7 mouse cellular contexts compared by ENCODE assay signal in genomic region chrX:139684775-139685695, GRCm38 (mm10). TPM values are rescaled to one million over a fixed set of nuclear protein-coding genes. Genes with fewer than 3 reads are reported as not detected.
A peak's percentile ranks its signal among the peaks of the same experiment; 100 is the strongest.
DNase-seq lines count a peak whose midpoint lies in the region; ATAC-seq and TF ChIP-seq lines count a peak whose summit lies in the region.

Gene Tbc1d8b (plus strand): TSS chrX:139684996.

- peak within 1 kb of the TSS; percentile 54 for H3K4me3 ChIP-seq in embryonic facial prominence, embryonic 13.5 days
- H3K4me3 ChIP-seq in kidney, adult 2 months (ENCODE audit: insufficient read depth, low read depth, low read length): peak within 1 kb of the TSS; percentile 88
- peak within 1 kb of the TSS; percentile 51 for H3K4me3 ChIP-seq in limb, embryonic 12.5 days (replicated peaks)
- peak within 1 kb of the TSS; percentile 54 for H3K4me3 ChIP-seq in midbrain, embryonic 15.5 days
- H3K4me3 ChIP-seq in spleen, adult 2 months (ENCODE audit: extremely low read depth, insufficient read depth, insufficient read length): peak within 1 kb of the TSS; percentile 97

- peak; percentile 74 for DNase-seq in adrenal gland, postnatal 25 days
- peak; percentile 89 to 94 for DNase-seq in heart, adult 18-20 months
- peak; percentile 93 for DNase-seq in kidney, adult 2 months
- DNase-seq in spleen, adult 2 months (ENCODE audit: low read depth in 1 of 2, low spot score in 2 of 2): peak; percentile 43 to 46

- peaks cover 18% of the 10 kb centered on the region for H3K27me3 ChIP-seq in embryonic facial prominence, embryonic 13.5 days
- no peaks in the 10 kb centered on the region for H3K27me3 ChIP-seq in kidney, adult 2 months (replicated peaks; ENCODE audit: control insufficient read depth, insufficient read depth, low read length)
- peaks cover 20% of the 10 kb centered on the region for H3K27me3 ChIP-seq in limb, embryonic 12.5 days
- H3K27me3 ChIP-seq in midbrain, embryonic 15.5 days (replicated peaks): 0 out of 2 replicates have a peak, but pooled peaks cover 2% of the 10 kb centered on the region
- H3K27me3 ChIP-seq in spleen, adult 2 months (ENCODE audit: control insufficient read depth, insufficient read depth, low read length): no peaks in the 10 kb centered on the region

- 0 out of 2 replicates have a peak within 1 kb of the TSS, but pooled peaks have one; percentile 16 for H3K27ac ChIP-seq in embryonic facial prominence, embryonic 13.5 days
- peak within 1 kb of the TSS; percentile 76 for H3K27ac ChIP-seq in kidney, adult 2 months (ENCODE audit: insufficient read depth, low read depth, low read length)
- 0 out of 2 replicates have a peak within 1 kb of the TSS, but pooled peaks have one; percentile 17 for H3K27ac ChIP-seq in limb, embryonic 12.5 days
- no peak within 1 kb of the TSS for H3K27ac ChIP-seq in midbrain, embryonic 15.5 days
- peak within 1 kb of the TSS; percentile 27; the same call in 1 of the 2 replicates for H3K27ac ChIP-seq in spleen, adult 2 months (ENCODE audit: insufficient read depth, low read length)

- H3K36me3 ChIP-seq in embryonic facial prominence, embryonic 13.5 days: no peaks in the 10 kb centered on the region
- no peaks in the 10 kb centered on the region for H3K36me3 ChIP-seq in kidney, adult 2 months (ENCODE audit: control insufficient read depth, insufficient read depth, low read length)
- no peaks in the 10 kb centered on the region for H3K36me3 ChIP-seq in limb, embryonic 12.5 days
- H3K36me3 ChIP-seq in midbrain, embryonic 15.5 days (replicated peaks): no peaks in the 10 kb centered on the region
- no peaks in the 10 kb centered on the region for H3K36me3 ChIP-seq in spleen, adult 2 months (ENCODE audit: control insufficient read depth, insufficient read depth, low read length)

- peak; percentile 9 for TF ChIP-seq POLR2A in kidney, adult 2 months (IDR thresholded peaks at IDR 0.05; ENCODE audit: low read depth, low read length)
- TF ChIP-seq POLR2A in spleen, adult 2 months (IDR thresholded peaks at IDR 0.05; ENCODE audit: low read depth, low read length): no peak

- H3K9ac ChIP-seq in embryonic facial prominence, embryonic 13.5 days: peak within 1 kb of the TSS; percentile 72
- H3K9ac ChIP-seq in limb, embryonic 12.5 days (replicated peaks): peak within 1 kb of the TSS; percentile 57
- H3K9ac ChIP-seq in midbrain, embryonic 15.5 days: 0 out of 2 replicates have a peak within 1 kb of the TSS, but pooled peaks have one; percentile 25

- H3K4me2 ChIP-seq in embryonic facial prominence, embryonic 13.5 days: peak within 1 kb of the TSS; percentile 59
- peak within 1 kb of the TSS; percentile 56 for H3K4me2 ChIP-seq in limb, embryonic 12.5 days
- H3K4me2 ChIP-seq in midbrain, embryonic 15.5 days: peak within 1 kb of the TSS; percentile 70

- WGBS in embryonic facial prominence, embryonic 13.5 days: 18% methylated on average over 43 of the region's 43 CpGs
- under 1% methylated on average over 42 of the region's 43 CpGs for WGBS in kidney, adult 2 months
- WGBS in limb, embryonic 12.5 days: 17% methylated on average over 43 of the region's 43 CpGs
- WGBS in midbrain, embryonic 15.5 days: 15% methylated on average over 43 of the region's 43 CpGs
- 20% methylated on average over 43 of the region's 43 CpGs for WGBS in spleen, adult 2 months

- H3K9me3 ChIP-seq in embryonic facial prominence, embryonic 13.5 days: no peaks in the 10 kb centered on the region
- no peaks in the 10 kb centered on the region for H3K9me3 ChIP-seq in limb, embryonic 12.5 days
- H3K9me3 ChIP-seq in midbrain, embryonic 15.5 days: no peaks in the 10 kb centered on the region

- no peak for TF ChIP-seq CTCF in kidney, adult 2 months (conservative IDR thresholded peaks at IDR 0.05; ENCODE audit: insufficient read depth, insufficient read length, low read depth, low read length)
- no peak for TF ChIP-seq CTCF in spleen, adult 2 months (IDR thresholded peaks at IDR 0.05; ENCODE audit: extremely low read depth, insufficient read depth, insufficient read length, insufficient replicate concordance)

- ATAC-seq in embryonic facial prominence, embryonic 13.5 days (ENCODE audit: insufficient number of reproducible peaks, insufficient read depth, low FRiP score, low TSS enrichment, low read depth): peak; percentile 98
- ATAC-seq in limb, embryonic 12.5 days (ENCODE audit: insufficient number of reproducible peaks, insufficient read depth, low FRiP score, low TSS enrichment, low read depth): peak; percentile 99
- ATAC-seq in midbrain, embryonic 15.5 days (replicated peaks): peak; percentile 100

- H3K4me1 ChIP-seq in embryonic facial prominence, embryonic 13.5 days: no peaks in the 10 kb centered on the region
- H3K4me1 ChIP-seq in kidney, adult 2 months (ENCODE audit: control insufficient read depth, insufficient read depth, low read length): no peaks in the 10 kb centered on the region
- H3K4me1 ChIP-seq in limb, embryonic 12.5 days (replicated peaks): no peaks in the 10 kb centered on the region
- no peaks in the 10 kb centered on the region for H3K4me1 ChIP-seq in midbrain, embryonic 15.5 days
- H3K4me1 ChIP-seq in spleen, adult 2 months (ENCODE audit: control insufficient read depth, insufficient read depth, insufficient read length): no peaks in the 10 kb centered on the region

RNA-seq across cellular contexts. Expression of gene Tbc1d8b, which starts in this region (rescaled TPM):
- 7.8 and 8.2 TPM in 2 replicates for total RNA-seq in adrenal gland, postnatal 25 days (2021)
- polyA plus RNA-seq in embryonic facial prominence, embryonic 13.5 days (2015; fragmentation: Nextera tagmentation; extraction: Ambion mirVana): 3.4 and 4.1 TPM in 2 replicates
- 1 to 10 TPM; 5.6 to 5.7 TPM for total RNA-seq in heart, adult 18-20 months (2021)
- polyA plus RNA-seq in kidney, adult 2 months (2012; rRNA removed): 1.8 and 2.5 TPM in 2 replicates
- polyA plus RNA-seq in limb, embryonic 12.5 days (2016; fragmentation: Nextera tagmentation; extraction: Ambion mirVana): 2.1 and 2.3 TPM in 2 replicates
- 0.65 and 0.82 TPM in 2 replicates for polyA plus RNA-seq in midbrain, embryonic 15.5 days (2015; fragmentation: Nextera tagmentation; extraction: Ambion mirVana)
- polyA plus RNA-seq in spleen, adult 2 months (2012; rRNA removed): 0.36 and 0.42 TPM in 2 replicates

Comparison
In these comparisons a context has a peak if more than half of its experiments do, and no peak if none do; other contexts are left out.
1. Peak in ATAC-seq, H3K4me3 ChIP-seq, H3K9ac ChIP-seq and H3K4me2 ChIP-seq in midbrain, embryonic 15.5 days; RNA of the gene not detected or under 1 TPM.
2. Peak in DNase-seq, H3K4me3 ChIP-seq and H3K27ac ChIP-seq in spleen, adult 2 months; RNA of the gene not detected or under 1 TPM.